Mouse (Mus musculus) myocyte (in vitro differentiated cells): Measurements from ENCODE around the gene Rxra.

Experiments
- E2F4 ChIP-seq: IDR thresholded peaks from one replicate; pipeline ENCODE4 v1.6.1; 2011; ENCODE audit warnings: mild to moderate bottlenecking, control low read depth, moderate library complexity; ENCODE audit not compliant: insufficient read depth
- MYOD1 ChIP-seq, 3 experiments: IDR thresholded peaks; one replicate each; pipeline ENCODE4 v1.6.1; 2011; ENCODE audit warnings: control low read depth in 2 of 3, low read depth in 2 of 3, mild to moderate bottlenecking in 2 of 3, moderate library complexity in 1 of 3; ENCODE audit not compliant: insufficient read length in 2 of 3, control insufficient read depth in 1 of 3
- MYOG ChIP-seq, 3 experiments: IDR thresholded peaks; one replicate each; pipeline ENCODE4 v1.6.1; 2011; ENCODE audit warnings: control low read depth in 2 of 3, low read depth in 2 of 3, mild to moderate bottlenecking in 2 of 3; ENCODE audit not compliant: insufficient read length in 2 of 3, control insufficient read depth in 1 of 3, insufficient read depth in 1 of 3
- POLR2A ChIP-seq: IDR thresholded peaks from one replicate; pipeline ENCODE4 v1.6.1; 2011; ENCODE audit warnings: low read depth, mild to moderate bottlenecking, control low read depth, moderate library complexity; ENCODE audit not compliant: insufficient read length
- POLR2AphosphoS2 ChIP-seq: IDR thresholded peaks from one replicate; pipeline ENCODE4 v1.6.1; 2011; ENCODE audit warnings: low read depth, control low read depth; ENCODE audit not compliant: insufficient read length
- REST ChIP-seq: IDR thresholded peaks from one replicate; pipeline ENCODE4 v1.6.1; 2011; ENCODE audit warnings: mild to moderate bottlenecking, control low read depth, moderate library complexity; ENCODE audit not compliant: insufficient read depth, insufficient read length
- SRF ChIP-seq: IDR thresholded peaks from one replicate; pipeline ENCODE4 v1.6.1; 2011; ENCODE audit warnings: low read depth; ENCODE audit not compliant: control insufficient read depth, insufficient read length
- TCF12 ChIP-seq: IDR thresholded peaks from one replicate; pipeline ENCODE4 v1.6.1; 2011; ENCODE audit warnings: mild to moderate bottlenecking, control low read depth; ENCODE audit not compliant: poor library complexity, insufficient read depth, severe bottlenecking
- TCF3 ChIP-seq: IDR thresholded peaks from one replicate; pipeline ENCODE4 v1.6.1; 2011; ENCODE audit warnings: low read depth, control low read depth; ENCODE audit not compliant: insufficient read length
- USF1 ChIP-seq: IDR thresholded peaks from one replicate; pipeline ENCODE4 v1.6.1; 2011; ENCODE audit warnings: low read depth, mild to moderate bottlenecking, control low read depth, moderate library complexity

DNA sequence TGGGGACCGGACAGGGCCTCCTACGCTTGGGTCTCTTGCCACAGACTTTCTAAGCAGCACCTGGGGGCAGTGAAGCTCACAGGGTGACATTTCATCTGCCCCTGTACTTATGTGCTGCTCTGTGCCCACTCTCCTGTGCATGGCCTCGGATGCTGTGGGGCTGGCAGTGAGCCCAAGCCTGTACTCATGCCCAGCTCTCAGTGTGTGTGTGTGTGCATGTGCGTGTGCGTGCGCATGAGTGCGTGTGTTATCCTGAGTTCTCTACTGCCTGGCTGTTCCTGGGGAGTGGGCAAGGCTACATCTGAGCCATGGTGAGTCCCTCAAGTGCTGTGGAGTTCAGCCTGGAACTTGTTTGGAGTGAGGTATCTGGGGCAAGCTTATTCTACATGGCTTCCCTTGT, 103.9 kb downstream of the Rxra start:
- TF ChIP-seq TCF12 (no peak), POLR2A (no peak), USF1 (no peak), SRF (no peak), REST (no peak), POLR2AphosphoS2 (no peak), MYOD1 (IDR thresholded peaks at IDR 0.05; ENCODE audit: control insufficient read depth in 1 of 3, insufficient read length in 2 of 3, low read depth in 2 of 3) (peak in 1 of 3 experiments; percentile 1), E2F4 (no peak), TCF3 (no peak), MYOG (IDR thresholded peaks at IDR 0.05; ENCODE audit: control insufficient read depth in 1 of 3, insufficient read depth in 1 of 3, insufficient read length in 2 of 3, low read depth in 2 of 3) (peak in 2 of 3 experiments; percentile 4 to 9)
